Mouse (Mus musculus): ENCODE data around the gene Myf6. TPM values are rescaled to one million over a fixed set of nuclear protein-coding genes. Genes with fewer than 3 reads are reported as not detected.

The Myf6 gene
- polyA plus RNA-seq, 2 experiments from 2014 or later: not detected

Other genes starting within 250 kb of the Myf6 start
- not detected for gene Lin7a, start 223.1 kb downstream of the Myf6 start, polyA plus RNA-seq (2017; shearing (Covaris generic))
- not detected for gene Myf5, start 8.6 kb downstream of the Myf6 start, polyA plus RNA-seq (2017; shearing (Covaris generic))
- gene Ptprq, start 225.3 kb upstream of the Myf6 start, polyA plus RNA-seq (2017; shearing (Covaris generic)): not detected